Mouse (Mus musculus) thymus, adult 2 months (tissue): ENCODE data around the gene St13.

Experiments used
- CTCF ChIP-seq: fragments of 200-500 bp; IDR thresholded peaks from 2 replicates; pipeline ENCODE4 v1.5.1; 2012; ENCODE audit warnings: mild to moderate bottlenecking, control low read depth, low read length, moderate library complexity, borderline replicate concordance; ENCODE audit not compliant: control insufficient read depth, poor library complexity, insufficient read depth; ENCODE audit errors: extremely low read depth
- POLR2A ChIP-seq: fragments of 200-500 bp; IDR thresholded peaks from 2 replicates; pipeline ENCODE4 v1.6.1; 2012; ENCODE audit warnings: mild to moderate bottlenecking, low read length, control low read depth, moderate library complexity; ENCODE audit not compliant: control insufficient read depth, poor library complexity, insufficient read depth; ENCODE audit errors: extremely low read depth

DNA sequence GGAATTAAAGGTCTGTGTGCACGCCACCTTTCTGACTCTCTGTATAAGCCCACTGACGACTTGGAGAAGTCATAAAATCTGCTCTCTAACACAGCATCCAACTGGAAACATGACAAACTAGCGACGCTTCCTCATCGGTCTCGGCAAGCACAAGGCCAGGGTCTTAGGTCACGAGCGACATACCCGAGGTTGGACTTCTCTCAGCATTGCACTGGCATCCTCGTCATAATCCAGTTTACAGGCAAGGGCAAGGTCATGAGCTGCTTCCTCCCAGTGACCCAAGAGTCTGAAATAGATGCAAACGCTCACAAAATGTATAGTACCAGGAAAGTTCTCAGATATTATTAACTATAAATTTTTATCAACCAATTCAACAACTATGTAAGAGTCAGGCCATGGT is 25.3 kb downstream of the St13 start:
- TF ChIP-seq CTCF = no peak
- TF ChIP-seq POLR2A = no peak
